Mouse (Mus musculus) hindbrain, embryonic 11.5 days (tissue): Measurements from ENCODE around the gene Dcun1d1. TPM values are rescaled to one million over a fixed set of nuclear protein-coding genes. Genes with fewer than 3 reads are reported as not detected.

Source experiments
- ATAC-seq: fragments of 200-750 bp; cut with Nextera tagmentation; 2 replicates; pipeline ENCODE4 v1.8.0; 2017; ENCODE audit warnings: mild to moderate bottlenecking, moderate TSS enrichment, moderate library complexity; ENCODE audit not compliant: low FRiP score
- DNase-seq: peaks from one replicate; pipeline ENCODE4 v3.0.0-alpha.2; 2015; ENCODE audit warnings: low spot score
- H3K27ac ChIP-seq: fragments of 300-500 bp; sonication (generic); 2 replicates; pipeline ENCODE4 v1.5.1; 2014; ENCODE audit warnings: mild to moderate bottlenecking, low read depth, low read length
- H3K27me3 ChIP-seq: fragments of 300-500 bp; sonication (generic); 2 replicates; pipeline ENCODE4 v1.6.1; 2014; ENCODE audit warnings: mild to moderate bottlenecking, low read length, moderate library complexity, mixed read lengths; ENCODE audit not compliant: control insufficient read depth, insufficient read depth
- H3K36me3 ChIP-seq: fragments of 300-500 bp; sonication (generic); 2 replicates; pipeline ENCODE4 v1.6.1; 2014; ENCODE audit warnings: mild to moderate bottlenecking, low read length, moderate library complexity, mixed read lengths; ENCODE audit not compliant: control insufficient read depth, insufficient read depth
- H3K4me1 ChIP-seq: fragments of 300-500 bp; sonication (generic); replicated peaks from 2 replicates; pipeline ENCODE4 v1.6.1; 2014; ENCODE audit warnings: low read length, mixed read lengths; ENCODE audit not compliant: control insufficient read depth, insufficient read depth
- H3K4me2 ChIP-seq: fragments of 300-500 bp; sonication (generic); replicated peaks from 2 replicates; pipeline ENCODE4 v1.6.1; 2014; ENCODE audit warnings: mild to moderate bottlenecking, low read depth, low read length
- H3K4me3 ChIP-seq: fragments of 300-500 bp; sonication (generic); 2 replicates; pipeline ENCODE4 v1.5.1; 2014; ENCODE audit warnings: low read depth, low read length
- H3K9ac ChIP-seq: fragments of 300-500 bp; sonication (generic); 2 replicates; pipeline ENCODE4 v1.6.1; 2014; ENCODE audit warnings: low read depth, low read length
- H3K9me3 ChIP-seq: fragments of 300-500 bp; sonication (generic); 2 replicates; pipeline ENCODE4 v1.6.1; 2016; ENCODE audit warnings: low read length; ENCODE audit not compliant: control insufficient read depth
- WGBS: fragments of 180-500 bp; shearing (Covaris S2); extraction: QIAGEN DNeasy Blood & Tissue Kit; methylation state at CpG from one replicate; pipeline ENCODE4 v1.1.7; 2014; 5-methylcytosine and 5-hydroxymethylcytosine counted together
- polyA plus RNA-seq: library from polyadenylated mRNA; unstranded; fragments of >200 nt; fragmentation: Nextera tagmentation; extraction: Ambion mirVana; gene quantifications from 2 replicates; pipeline ENCODE4 v1.2.1, GENCODE M21; 2014

Dcun1d1 gene
- polyA plus RNA-seq, 1 experiment from 2014 or later: 107 TPM

GRCm38 (mm10) chr3:35963921-35964320 lies 26.7 kb upstream of the Dcun1d1 start:
- no peaks in the 10 kb centered on the region; the same call in 1 of the 2 replicates for H3K36me3 ChIP-seq
- DNase-seq (no peak), ATAC-seq (no peak)
- H3K27ac ChIP-seq: no peak overlapping the region
- H3K9me3 ChIP-seq: no peaks in the 10 kb centered on the region
- no peaks in the 10 kb centered on the region for H3K27me3 ChIP-seq
- H3K4me2 ChIP-seq: no peak overlapping the region
- no peak overlapping the region for H3K4me3 ChIP-seq
- no peak overlapping the region for H3K9ac ChIP-seq
- WGBS: 90% methylated on average over 5 of the region's 5 CpGs
- no peaks in the 10 kb centered on the region for H3K4me1 ChIP-seq

DNA sequence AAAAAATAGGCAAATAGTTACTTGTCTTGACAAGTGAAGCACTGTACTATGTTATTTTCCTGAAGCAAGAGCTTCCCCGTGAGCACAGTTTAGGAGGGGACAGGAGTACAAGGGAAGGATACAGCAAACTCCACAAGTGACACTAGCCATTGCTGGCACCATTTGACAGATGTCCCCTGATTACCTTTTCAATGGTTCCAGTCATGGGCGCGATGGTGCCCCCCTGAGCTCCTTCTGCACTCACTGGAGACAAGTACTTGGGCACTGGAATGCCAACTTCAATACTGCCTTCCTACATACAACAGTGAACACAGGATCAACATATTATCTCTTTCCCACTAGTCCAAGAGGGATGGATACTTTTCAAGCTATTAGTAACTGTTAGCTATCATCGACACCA lies 26.2 kb upstream of the Dcun1d1 start:
- no peak for ATAC-seq
- H3K4me2 ChIP-seq: no peak overlapping the region
- no peak overlapping the region for H3K4me3 ChIP-seq
- H3K27ac ChIP-seq: no peak overlapping the region
- WGBS: 91% methylated on average over 4 of the region's 4 CpGs
- H3K4me1 ChIP-seq: no peaks in the 10 kb centered on the region
- H3K9me3 ChIP-seq: no peaks in the 10 kb centered on the region
- H3K27me3 ChIP-seq: no peaks in the 10 kb centered on the region
- DNase-seq: no peak
- H3K36me3 ChIP-seq: no peaks in the 10 kb centered on the region; the same call in 1 of the 2 replicates
- no peak overlapping the region for H3K9ac ChIP-seq

DNA sequence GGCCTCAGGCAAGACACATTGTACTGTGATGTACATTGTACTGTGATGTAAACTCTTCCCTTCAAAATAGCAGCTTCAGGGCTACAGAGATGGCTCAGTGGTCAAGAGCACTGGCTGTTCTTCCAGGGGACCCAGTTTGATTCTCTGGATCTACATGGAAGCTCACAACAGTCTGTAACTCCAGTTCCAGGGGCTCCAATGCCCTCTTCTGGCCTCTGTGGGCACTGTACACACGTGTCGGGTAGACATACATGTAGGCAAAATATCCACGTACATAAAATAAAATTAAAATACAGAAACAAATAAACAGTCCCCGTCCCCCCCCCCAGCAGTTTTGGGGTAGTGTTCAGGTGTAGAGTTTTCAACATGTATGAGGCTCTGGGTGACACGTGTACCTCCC lies 25.7 kb upstream of the Dcun1d1 start:
- DNase-seq: no peak
- H3K36me3 ChIP-seq: no peaks in the 10 kb centered on the region; the same call in 1 of the 2 replicates
- no peak overlapping the region for H3K4me3 ChIP-seq
- H3K27ac ChIP-seq: no peak overlapping the region
- H3K4me2 ChIP-seq: no peak overlapping the region
- 89% methylated on average over 5 of the region's 5 CpGs for WGBS
- H3K9ac ChIP-seq: no peak overlapping the region
- ATAC-seq: no peak
- no peaks in the 10 kb centered on the region for H3K27me3 ChIP-seq
- no peaks in the 10 kb centered on the region for H3K4me1 ChIP-seq
- H3K9me3 ChIP-seq: no peaks in the 10 kb centered on the region

- Histone ChIP-seq H3K27me3 (no peaks in the 10 kb centered on the region), H3K4me3 (no peak overlapping the region), H3K36me3 (no peaks in the 10 kb centered on the region), H3K27ac (no peak overlapping the region), H3K4me2 (no peak overlapping the region), H3K4me1 (no peaks in the 10 kb centered on the region), H3K9ac (no peak overlapping the region), H3K9me3 (no peaks in the 10 kb centered on the region)
- ATAC-seq (no peak), DNase-seq (no peak)
- 88% methylated on average over 3 of the region's 3 CpGs for WGBS
These were observed 20.0 kb upstream of the Dcun1d1 start for GRCm38 (mm10) chr3:35957230-35957629.

DNA sequence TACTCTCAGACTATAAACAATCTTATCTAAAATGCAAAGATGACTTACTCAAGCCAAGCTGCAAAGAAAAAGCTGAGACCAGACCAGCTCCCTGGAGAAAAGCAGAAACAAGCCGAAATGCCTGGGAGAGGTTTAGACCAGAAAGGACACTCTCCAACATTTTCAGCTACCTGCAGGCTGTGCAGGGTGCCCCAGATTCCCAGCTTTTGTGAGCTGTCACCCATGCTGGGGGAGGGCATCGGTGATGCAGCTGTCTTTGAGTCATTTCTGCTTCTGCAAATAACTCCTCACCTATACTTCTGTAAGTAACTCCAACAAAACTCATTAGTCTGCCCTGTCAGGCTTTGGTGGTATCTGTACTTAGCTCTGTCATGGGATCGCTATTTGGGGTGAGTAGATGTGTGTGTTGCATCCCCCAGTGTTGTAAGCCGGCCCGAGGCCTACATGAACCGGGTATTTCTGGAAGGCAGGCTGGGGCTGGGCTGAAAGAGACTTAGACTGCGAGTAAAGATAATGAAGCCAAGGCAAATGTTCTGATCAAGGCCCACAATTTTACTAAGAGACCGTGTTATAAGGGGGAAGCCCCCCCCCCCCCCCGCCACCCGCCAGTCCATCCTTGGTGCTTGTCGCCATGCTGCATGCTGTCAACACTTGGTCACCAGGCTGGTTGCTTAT lies 17.8 kb upstream of the Dcun1d1 start:
- H3K4me3 ChIP-seq: no peak overlapping the region
- ATAC-seq (no peak), DNase-seq (no peak)
- no peak overlapping the region for H3K4me2 ChIP-seq
- no peak overlapping the region for H3K9ac ChIP-seq
- no peak overlapping the region for H3K27ac ChIP-seq
- no peaks in the 10 kb centered on the region for H3K36me3 ChIP-seq
- H3K27me3 ChIP-seq: no peaks in the 10 kb centered on the region
- H3K4me1 ChIP-seq: no peaks in the 10 kb centered on the region
- WGBS: 97% methylated on average over 9 of the region's 11 CpGs
- H3K9me3 ChIP-seq: no peaks in the 10 kb centered on the region

- H3K9me3 ChIP-seq: no peaks in the 10 kb centered on the region
- whole genome bisulfite sequencing: 88% methylated on average over 6 of the region's 6 CpGs
- H3K4me3 ChIP-seq: no peak overlapping the region
These were observed 16.6 kb upstream of the Dcun1d1 start for GRCm38 (mm10) chr3:35953816-35954215.

GRCm38 (mm10) chr3:35953184-35953583 lies 15.9 kb upstream of the Dcun1d1 start:
- Histone ChIP-seq H3K4me1 (no peaks in the 10 kb centered on the region), H3K27me3 (no peaks in the 10 kb centered on the region), H3K9me3 (no peaks in the 10 kb centered on the region), H3K4me3 (no peak overlapping the region), H3K27ac (no peak overlapping the region), H3K4me2 (no peak overlapping the region), H3K36me3 (no peaks in the 10 kb centered on the region), H3K9ac (no peak overlapping the region)
- no peak for ATAC-seq
- DNase-seq: no peak
- WGBS: 64% methylated on average over 1 of the region's 1 CpGs

More at GRCm38 (mm10) chr3:35953816-35954215, 16.6 kb upstream of the Dcun1d1 start:
- H3K4me1 ChIP-seq: no peaks in the 10 kb centered on the region
- DNase-seq: no peak
- no peak overlapping the region for H3K4me2 ChIP-seq
- no peak overlapping the region for H3K9ac ChIP-seq
- H3K27me3 ChIP-seq: no peaks in the 10 kb centered on the region
- ATAC-seq: no peak
- H3K36me3 ChIP-seq: no peaks in the 10 kb centered on the region
- no peak overlapping the region for H3K27ac ChIP-seq

DNA sequence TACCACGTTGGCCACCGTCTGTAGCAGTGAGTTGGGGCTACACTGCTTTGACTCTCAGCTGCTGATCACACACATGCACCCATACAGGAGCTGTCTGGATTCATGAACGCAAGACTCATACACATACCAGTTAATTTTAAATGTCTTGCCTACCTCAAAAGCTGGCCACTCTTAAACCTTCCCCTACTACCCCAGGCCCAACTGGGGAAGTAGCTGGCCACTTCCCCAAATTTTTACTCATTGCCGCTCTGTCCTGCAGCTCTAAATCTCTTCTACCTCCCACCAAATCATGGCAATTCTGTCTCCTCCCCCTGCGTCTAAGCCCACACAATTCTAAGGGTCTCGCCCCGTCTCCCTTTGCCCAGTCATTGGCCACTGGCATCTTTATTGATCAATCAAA lies 11.0 kb upstream of the Dcun1d1 start:
- 92% methylated on average over 7 of the region's 7 CpGs for WGBS
- Histone ChIP-seq H3K4me2 (no peak overlapping the region), H3K4me1 (no peaks in the 10 kb centered on the region), H3K4me3 (no peak overlapping the region), H3K36me3 (no peaks in the 10 kb centered on the region), H3K9me3 (no peaks in the 10 kb centered on the region), H3K9ac (no peak overlapping the region), H3K27me3 (no peaks in the 10 kb centered on the region), H3K27ac (no peak overlapping the region)
- ATAC-seq: no peak
- no peak for DNase-seq

DNA sequence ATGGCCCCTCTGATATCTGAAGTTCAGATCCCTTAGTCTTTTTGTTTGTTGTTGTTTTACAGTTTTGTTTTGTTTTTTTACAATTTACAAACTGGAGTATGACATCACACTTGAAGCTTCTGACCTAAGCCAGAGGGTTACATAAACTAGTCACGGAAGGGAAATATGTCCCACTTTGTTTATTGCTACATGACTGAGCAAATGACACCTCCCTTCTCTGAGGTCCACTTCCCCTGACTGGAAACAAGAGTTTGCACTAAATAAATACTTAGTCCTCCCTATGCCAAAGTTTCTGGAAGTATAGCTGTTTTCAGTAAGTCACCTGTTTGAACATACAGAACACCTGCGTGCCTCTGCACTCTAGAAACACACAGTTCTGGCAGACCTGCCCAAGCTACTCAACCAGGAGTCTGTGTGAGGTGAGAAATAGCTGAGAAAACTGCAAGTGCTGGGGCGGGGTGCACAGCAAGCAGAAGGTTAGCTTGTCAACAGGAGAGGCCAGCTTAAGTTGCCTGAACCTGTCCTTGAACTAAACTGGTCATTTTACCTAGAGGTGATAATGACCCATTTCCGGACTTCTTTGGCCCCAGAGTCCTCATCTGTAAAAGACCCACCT lies 3.4 kb upstream of the Dcun1d1 start:
- no peak overlapping the region for H3K4me2 ChIP-seq
- H3K9me3 ChIP-seq: no peaks in the 10 kb centered on the region
- H3K4me3 ChIP-seq: no peak overlapping the region
- no peak for ATAC-seq
- H3K27ac ChIP-seq: no peak overlapping the region
- no peak for DNase-seq
- no peaks in the 10 kb centered on the region for H3K36me3 ChIP-seq
- H3K4me1 ChIP-seq: no peaks in the 10 kb centered on the region
- no peak overlapping the region for H3K9ac ChIP-seq
- 94% methylated on average over 4 of the region's 4 CpGs for WGBS
- no peaks in the 10 kb centered on the region for H3K27me3 ChIP-seq
